Mouse (Mus musculus) megakaryocyte-erythroid progenitor cell, adult 5-6 weeks (primary cell): ENCODE results near the gene Tatdn2. TPM values are rescaled to one million over a fixed set of nuclear protein-coding genes. Genes with fewer than 3 reads are reported as not detected.
"Not testable (repeated sequence)": the region's sequence is repeated elsewhere in the genome, so short reads cannot be mapped to it uniquely, and the experiment has no call there.

Experiments used
- ATAC-seq: replicated peaks from 2 replicates; pipeline ENCODE4 v1.8.0; 2016; ENCODE audit warnings: mild to moderate bottlenecking, inconsistent platforms; ENCODE audit not compliant: severe bottlenecking, poor library complexity, low FRiP score, low TSS enrichment
- total RNA-seq, 2 experiments: library from RNA; stranded (forward) in 1 of 2; stranded (reverse) in 1 of 2; fragments of 200-1000, 215-1000 nt in 1 of 2; fragments of >200 nt in 1 of 2; fragmentation: Nextera tagmentation in 1 of 2; gene quantifications; 2 replicates each; pipeline ENCODE4 v1.2.3; 2014 to 2017

Tatdn2 gene
- total RNA-seq, 2 experiments from 2014 or later, result 48.5 to 152 TPM

GRCm38 (mm10) chr6:113695766-113696355 lies 989 bp upstream of the Tatdn2 start:
- no peak for ATAC-seq

- 0 out of 2 replicates have a peak, but pooled peaks have one; percentile 5 for ATAC-seq
Observed at GRCm38 (mm10) chr6:113697222-113698205, 664 bp downstream of the Tatdn2 start.

GRCm38 (mm10) chr6:113712718-113713117 lies 15.9 kb downstream of the Tatdn2 start:
- no peak for ATAC-seq

- ATAC-seq, result not testable (repeated sequence)
Observed at GRCm38 (mm10) chr6:113713389-113713788, 16.5 kb downstream of the Tatdn2 start.

- ATAC-seq, result no peak
Observed at GRCm38 (mm10) chr6:113714276-113714675, 17.4 kb downstream of the Tatdn2 start.

- ATAC-seq, result no peak
Observed at GRCm38 (mm10) chr6:113714797-113715196, 17.9 kb downstream of the Tatdn2 start.

GRCm38 (mm10) chr6:113717541-113717940 lies 20.7 kb downstream of the Tatdn2 start:
- no peak for ATAC-seq

GRCm38 (mm10) chr6:113719878-113720277 lies 23.0 kb downstream of the Tatdn2 start, which contains the start of gene Ghrl:
Ghrl (minus strand) TSS chr6:113719880.
- no peak; the same call in 1 of the 2 replicates for ATAC-seq

GRCm38 (mm10) chr6:113721061-113721460 lies 24.2 kb downstream of the Tatdn2 start:
- no peak for ATAC-seq

- ATAC-seq, result no peak
Observed at GRCm38 (mm10) chr6:113728181-113728580, 31.3 kb downstream of the Tatdn2 start.

- ATAC-seq, result no peak
Observed at GRCm38 (mm10) chr6:113731296-113731695, 34.4 kb downstream of the Tatdn2 start.

GRCm38 (mm10) chr6:113737318-113738046 lies 40.6 kb downstream of the Tatdn2 start:
- ATAC-seq, result no peak

- ATAC-seq, result peak; percentile 82
Observed at GRCm38 (mm10) chr6:113740236-113741217, 43.7 kb downstream of the Tatdn2 start, which contains the start of gene Sec13. Sec13 (minus strand) TSS chr6:113740743.

- ATAC-seq, result no peak
Observed at GRCm38 (mm10) chr6:113741425-113741824, 44.6 kb downstream of the Tatdn2 start.

GRCm38 (mm10) chr6:113742321-113742720 lies 45.5 kb downstream of the Tatdn2 start:
- no peak for ATAC-seq

- no peak for ATAC-seq
Observed at GRCm38 (mm10) chr6:113743111-113743510, 46.3 kb downstream of the Tatdn2 start.

GRCm38 (mm10) chr6:113745117-113745516 lies 48.3 kb downstream of the Tatdn2 start:
- no peak for ATAC-seq

GRCm38 (mm10) chr6:113747284-113747683 lies 50.4 kb downstream of the Tatdn2 start:
- no peak for ATAC-seq

GRCm38 (mm10) chr6:113748351-113748750 lies 51.5 kb downstream of the Tatdn2 start:
- no peak for ATAC-seq
